Mouse (Mus musculus) heart, postnatal 0 days (tissue): ENCODE measurements around the gene Abi1. TPM values are rescaled to one million over a fixed set of nuclear protein-coding genes. Genes with fewer than 3 reads are reported as not detected.
A peak's percentile ranks its signal among the peaks of the same experiment; 100 is the strongest.
"Not testable (repeated sequence)": the region's sequence is repeated elsewhere in the genome, so short reads cannot be mapped to it uniquely, and the experiment has no call there.

Experiments used
- ATAC-seq: fragments of 200-750 bp; cut with Nextera tagmentation; 2 replicates; pipeline ENCODE4 v1.8.0; 2017; ENCODE audit warnings: low read depth, moderate number of reproducible peaks, moderate library complexity; ENCODE audit not compliant: insufficient read depth
- DNase-seq: peaks from one replicate; pipeline ENCODE4 v3.0.0-alpha.2; 2016; ENCODE audit warnings: low spot score
- H3K27ac ChIP-seq: fragments of 300-500 bp; sonication (generic); 2 replicates; pipeline ENCODE4 v1.5.1; 2014; ENCODE audit warnings: low read depth, mild to moderate bottlenecking
- H3K27me3 ChIP-seq: fragments of 300-500 bp; sonication (generic); 2 replicates; pipeline ENCODE4 v1.6.1; 2014; ENCODE audit warnings: low read length, mixed read lengths; ENCODE audit not compliant: control insufficient read depth, insufficient read depth
- H3K36me3 ChIP-seq: fragments of 300-500 bp; sonication (generic); replicated peaks from 2 replicates; pipeline ENCODE4 v1.6.1; 2014; ENCODE audit warnings: low read length, mixed read lengths; ENCODE audit not compliant: control insufficient read depth, insufficient read depth
- H3K4me1 ChIP-seq: fragments of 300-500 bp; sonication (generic); 2 replicates; pipeline ENCODE4 v1.6.1; 2014; ENCODE audit warnings: antibody characterized with exemption; ENCODE audit not compliant: control insufficient read depth, insufficient read depth
- H3K4me2 ChIP-seq: fragments of 300-500 bp; sonication (generic); 2 replicates; pipeline ENCODE4 v1.6.1; 2014; ENCODE audit warnings: low read depth, mild to moderate bottlenecking, low read length, moderate library complexity
- H3K4me3 ChIP-seq: fragments of 300-500 bp; sonication (generic); 2 replicates; pipeline ENCODE4 v1.5.1; 2014; ENCODE audit warnings: low read depth, low read length
- H3K9ac ChIP-seq: fragments of 300-500 bp; sonication (generic); replicated peaks from 2 replicates; pipeline ENCODE4 v1.6.1; 2014; ENCODE audit warnings: low read depth, low read length, mixed read lengths
- H3K9me3 ChIP-seq: fragments of 300-500 bp; sonication (generic); replicated peaks from 2 replicates; pipeline ENCODE4 v1.6.1; 2016; ENCODE audit warnings: low read length; ENCODE audit not compliant: control insufficient read depth
- CTCF ChIP-seq: IDR thresholded peaks from 2 replicates; pipeline ENCODE4 v1.5.1; 2016; ENCODE audit warnings: antibody characterized with exemption, control low read depth, low read depth
- EP300 ChIP-seq: IDR thresholded peaks from 2 replicates; pipeline ENCODE4 v1.6.1; 2016; ENCODE audit warnings: antibody characterized with exemption, low read depth
- WGBS: fragments of 180-500 bp; shearing (Covaris S2); extraction: QIAGEN DNeasy Blood & Tissue Kit; methylation state at CpG from one replicate; pipeline ENCODE4 v1.1.7; 2014; 5-methylcytosine and 5-hydroxymethylcytosine counted together
- polyA plus RNA-seq: library from polyadenylated mRNA; unstranded; fragments of >200 nt; fragmentation: Nextera tagmentation; extraction: Ambion mirVana; gene quantifications from 2 replicates; pipeline ENCODE4 v1.2.1, GENCODE M21; 2015
- total RNA-seq: library from RNA; depleted of rRNA; stranded (reverse); fragments of >200 nt; gene quantifications from 2 replicates; pipeline ENCODE4 v1.2.3, GENCODE M21; 2014; ENCODE audit warnings: low replicate concordance

The Abi1 gene
- total and polyA plus RNA-seq, 2 experiments from 2014 or later = 19.2 to 52.7 TPM

DNA sequence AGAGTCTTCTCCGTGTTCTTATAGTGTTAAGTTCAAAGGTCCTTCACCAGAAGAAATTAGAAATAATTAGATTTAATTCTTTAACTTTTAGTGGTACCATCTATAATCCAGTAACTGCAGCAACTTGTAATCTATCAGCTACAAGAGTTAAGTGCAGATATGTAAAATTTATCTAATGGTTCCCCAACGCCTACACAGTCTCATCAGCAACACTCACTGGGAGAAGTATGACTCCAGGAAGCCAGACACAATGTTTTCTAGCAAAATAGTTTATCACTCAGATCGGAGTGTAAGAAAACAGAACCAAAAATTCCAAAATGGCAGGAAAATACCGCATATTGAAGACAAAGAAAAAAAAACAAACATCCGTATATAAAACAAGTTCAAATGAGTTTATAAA, 84.1 kb downstream of the Abi1 start:
- no peak for ATAC-seq
- Histone ChIP-seq H3K9ac (no peak overlapping the region), H3K27me3 (no peaks in the 10 kb centered on the region), H3K36me3 (peaks cover 19% of the 10 kb centered on the region; the same call in 1 of the 2 replicates), H3K4me2 (no peak overlapping the region), H3K4me1 (no peaks in the 10 kb centered on the region), H3K27ac (no peak overlapping the region), H3K9me3 (no peaks in the 10 kb centered on the region), H3K4me3 (no peak overlapping the region)
- TF ChIP-seq EP300 = no peak
- no peak for TF ChIP-seq CTCF
- WGBS = 80% methylated on average over 5 of the region's 5 CpGs
- no peak for DNase-seq

DNA sequence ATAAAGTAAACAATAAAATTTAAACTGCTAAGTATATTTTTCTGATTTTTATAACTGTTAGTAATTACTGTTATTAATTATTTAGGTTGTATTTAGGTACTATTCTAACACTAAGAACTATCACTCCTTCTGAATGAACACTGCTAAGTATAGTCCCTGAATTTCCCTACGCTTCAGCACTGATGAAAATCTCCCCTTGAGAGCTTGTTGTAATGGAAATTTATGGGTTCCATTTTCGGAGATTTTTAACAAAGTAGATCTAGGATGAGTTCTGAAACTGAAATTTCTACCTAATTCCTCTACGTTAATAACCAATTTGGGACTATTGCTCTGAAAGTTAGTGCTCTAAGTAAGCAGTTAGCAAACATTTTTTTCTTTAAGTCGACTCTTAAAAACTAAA, 85.8 kb downstream of the Abi1 start:
- Histone ChIP-seq H3K4me2 (no peak overlapping the region), H3K36me3 (peaks cover 14% of the 10 kb centered on the region; the same call in 1 of the 2 replicates), H3K27me3 (no peaks in the 10 kb centered on the region), H3K9ac (no peak overlapping the region), H3K9me3 (no peaks in the 10 kb centered on the region), H3K4me1 (no peaks in the 10 kb centered on the region), H3K4me3 (no peak overlapping the region), H3K27ac (no peak overlapping the region)
- WGBS = 87% methylated on average over 4 of the region's 4 CpGs
- ATAC-seq (no peak), DNase-seq (no peak)
- TF ChIP-seq EP300 = no peak

- Histone ChIP-seq H3K27me3 (no peaks in the 10 kb centered on the region), H3K9me3 (no peaks in the 10 kb centered on the region), H3K4me2 (no peak overlapping the region), H3K4me3 (no peak overlapping the region), H3K4me1 (no peaks in the 10 kb centered on the region), H3K9ac (no peak overlapping the region), H3K27ac (peak overlapping the region; percentile 25; the same call in 1 of the 2 replicates), H3K36me3 (peaks cover 11% of the 10 kb centered on the region)
- TF ChIP-seq CTCF (no peak), EP300 (no peak)
- DNase-seq (peak; percentile 6), ATAC-seq (no peak)
- WGBS = 19% methylated on average over 4 of the region's 4 CpGs
Observed at GRCm38 (mm10) chr2:22949956-22950355, 90.1 kb downstream of the Abi1 start.

- no peak for TF ChIP-seq EP300
- no peak for TF ChIP-seq CTCF
- H3K9me3 ChIP-seq = no peaks in the 10 kb centered on the region
- H3K4me2 ChIP-seq = no peak overlapping the region
- peaks cover 60% of the 10 kb centered on the region for H3K36me3 ChIP-seq
- H3K4me1 ChIP-seq = no peaks in the 10 kb centered on the region
- no peaks in the 10 kb centered on the region for H3K27me3 ChIP-seq
- WGBS = 83% methylated on average over 1 of the region's 1 CpGs
- no peak overlapping the region for H3K9ac ChIP-seq
- DNase-seq = no peak
- H3K4me3 ChIP-seq = no peak overlapping the region
- no peak overlapping the region for H3K27ac ChIP-seq
- no peak for ATAC-seq
Observed at GRCm38 (mm10) chr2:22933556-22933955, 106.5 kb downstream of the Abi1 start.

GRCm38 (mm10) chr2:22928259-22928658, 111.8 kb downstream of the Abi1 start:
- WGBS = 84% methylated on average over 2 of the region's 2 CpGs
- H3K36me3 ChIP-seq = peaks cover 41% of the 10 kb centered on the region

GRCm38 (mm10) chr2:22925911-22926310, 114.1 kb downstream of the Abi1 start:
- H3K4me1 ChIP-seq, H3K9ac ChIP-seq, DNase-seq, H3K27me3 ChIP-seq, ATAC-seq, H3K4me2 ChIP-seq, H3K4me3 ChIP-seq, H3K9me3 ChIP-seq, H3K27ac ChIP-seq: not testable (repeated sequence)
- peaks cover 33% of the 10 kb centered on the region for H3K36me3 ChIP-seq
- WGBS = 96% methylated on average over 2 of the region's 3 CpGs

More at GRCm38 (mm10) chr2:22928259-22928658, 111.8 kb downstream of the Abi1 start:
- ATAC-seq (no peak), DNase-seq (no peak)
- no peak overlapping the region for H3K9ac ChIP-seq
- no peak overlapping the region for H3K4me3 ChIP-seq
- no peak overlapping the region for H3K27ac ChIP-seq
- no peaks in the 10 kb centered on the region for H3K27me3 ChIP-seq
- no peaks in the 10 kb centered on the region for H3K9me3 ChIP-seq
- no peaks in the 10 kb centered on the region for H3K4me1 ChIP-seq
- TF ChIP-seq EP300 (no peak), CTCF (no peak)
- H3K4me2 ChIP-seq = no peak overlapping the region
